Mouse (Mus musculus): ENCODE data around the gene Gtf2a1. TPM values are rescaled to one million over a fixed set of nuclear protein-coding genes. Genes with fewer than 3 reads are reported as not detected.
A peak's percentile ranks its signal among the peaks of the same experiment; 100 is the strongest.
"Not testable (repeated sequence)": the region's sequence is repeated elsewhere in the genome, so short reads cannot be mapped to it uniquely, and the experiment has no call there.

The Gtf2a1 gene
- polyA plus RNA-seq, 1 experiment from 2014 or later: 47.9 TPM

DNA sequence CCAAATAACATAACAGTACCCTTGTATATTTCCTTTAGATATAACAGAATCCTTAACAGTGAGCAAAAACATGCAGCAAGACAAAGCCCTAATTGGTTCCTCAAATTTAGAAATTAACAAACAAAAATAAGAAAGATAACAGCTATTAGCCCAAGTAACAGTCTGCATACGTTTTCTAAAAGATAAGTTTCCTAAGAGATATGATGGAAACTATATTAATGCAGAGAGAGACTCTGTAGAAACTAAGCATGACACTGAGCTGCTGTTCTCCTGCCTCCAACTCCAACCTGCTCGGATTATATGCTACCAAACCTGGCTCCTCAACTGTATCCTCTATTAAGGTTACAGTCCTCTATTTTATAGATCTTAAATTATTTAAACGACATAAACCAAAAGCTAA, 21.0 kb downstream of the Gtf2a1 start:
- no peak overlapping the region for H3K4me3 ChIP-seq (ENCODE audit: low read depth, low read length)
- H3K4me2 ChIP-seq (ENCODE audit: low read depth, low read length, severe bottlenecking): no peak overlapping the region
- H3K9me3 ChIP-seq (ENCODE audit: control insufficient read depth, low read length): no peaks in the 10 kb centered on the region
- 87% methylated on average over 3 of the region's 3 CpGs for WGBS
- no peak overlapping the region for H3K27ac ChIP-seq (ENCODE audit: low read depth, low read length)
- H3K27me3 ChIP-seq (ENCODE audit: control insufficient read depth, insufficient read depth, low read length): no peaks in the 10 kb centered on the region
- no peaks in the 10 kb centered on the region for H3K4me1 ChIP-seq (replicated peaks; ENCODE audit: control insufficient read depth, insufficient read depth, low read length)
- peaks cover 7% of the 10 kb centered on the region for H3K36me3 ChIP-seq (ENCODE audit: control insufficient read depth, insufficient read depth, low read length)
- H3K9ac ChIP-seq (ENCODE audit: low read length): no peak overlapping the region
- DNase-seq (ENCODE audit: low spot score) (no peak), ATAC-seq (replicated peaks; ENCODE audit: low FRiP score) (no peak)

- Histone ChIP-seq H3K27ac (ENCODE audit: low read depth, low read length) (no peak overlapping the region), H3K9me3 (ENCODE audit: control insufficient read depth, low read length) (no peaks in the 10 kb centered on the region), H3K9ac (ENCODE audit: low read length) (no peak overlapping the region), H3K4me2 (ENCODE audit: low read depth, low read length, severe bottlenecking) (no peak overlapping the region), H3K36me3 (ENCODE audit: control insufficient read depth, insufficient read depth, low read length) (peaks cover 8% of the 10 kb centered on the region), H3K4me1 (replicated peaks; ENCODE audit: control insufficient read depth, insufficient read depth, low read length) (no peaks in the 10 kb centered on the region), H3K27me3 (ENCODE audit: control insufficient read depth, insufficient read depth, low read length) (no peaks in the 10 kb centered on the region), H3K4me3 (ENCODE audit: low read depth, low read length) (no peak overlapping the region)
- DNase-seq (ENCODE audit: low spot score): no peak
- WGBS: 95% methylated on average over 4 of the region's 4 CpGs
- ATAC-seq (replicated peaks; ENCODE audit: low FRiP score): no peak
Observed at GRCm38 (mm10) chr12:91567145-91567544, 23.1 kb downstream of the Gtf2a1 start.

DNA sequence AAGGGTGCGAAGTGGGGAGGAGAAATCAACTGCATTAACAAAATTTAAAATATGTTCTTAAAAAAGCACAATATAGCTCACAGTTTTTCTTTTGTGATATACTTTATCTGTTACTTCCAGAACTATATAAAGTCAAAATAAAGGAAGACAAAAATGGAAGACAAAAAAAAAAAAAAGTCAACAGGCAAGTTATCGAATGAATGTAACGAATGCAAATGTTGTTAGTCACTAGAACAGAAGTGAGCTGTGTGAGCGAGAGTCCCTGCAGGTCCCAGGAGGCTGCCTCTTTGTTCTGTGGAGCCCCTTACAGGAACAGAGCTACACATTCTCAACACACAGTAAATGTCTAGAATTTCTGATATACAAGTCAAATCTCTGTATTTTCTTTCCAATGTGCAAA, 32.1 kb downstream of the Gtf2a1 start:
- H3K4me3 ChIP-seq (ENCODE audit: low read depth, low read length); H3K4me1 ChIP-seq (replicated peaks; ENCODE audit: control insufficient read depth, insufficient read depth, low read length); H3K9me3 ChIP-seq (ENCODE audit: control insufficient read depth, low read length); ATAC-seq (replicated peaks; ENCODE audit: low FRiP score); H3K36me3 ChIP-seq (ENCODE audit: control insufficient read depth, insufficient read depth, low read length); H3K9ac ChIP-seq (ENCODE audit: low read length); H3K27ac ChIP-seq (ENCODE audit: low read depth, low read length); DNase-seq (ENCODE audit: low spot score); H3K4me2 ChIP-seq (ENCODE audit: low read depth, low read length, severe bottlenecking); H3K27me3 ChIP-seq (ENCODE audit: control insufficient read depth, insufficient read depth, low read length): not testable (repeated sequence)
- 89% methylated on average over 4 of the region's 4 CpGs for WGBS

GRCm38 (mm10) chr12:91557358-91558005, 32.8 kb downstream of the Gtf2a1 start:
- H3K27me3 ChIP-seq (ENCODE audit: control insufficient read depth, insufficient read depth, low read length); H3K9ac ChIP-seq (ENCODE audit: low read length); DNase-seq (ENCODE audit: low spot score); H3K9me3 ChIP-seq (ENCODE audit: control insufficient read depth, low read length); H3K4me1 ChIP-seq (replicated peaks; ENCODE audit: control insufficient read depth, insufficient read depth, low read length); H3K4me2 ChIP-seq (ENCODE audit: low read depth, low read length, severe bottlenecking); H3K4me3 ChIP-seq (ENCODE audit: low read depth, low read length); H3K36me3 ChIP-seq (ENCODE audit: control insufficient read depth, insufficient read depth, low read length); H3K27ac ChIP-seq (ENCODE audit: low read depth, low read length): not testable (repeated sequence)
- ATAC-seq (replicated peaks; ENCODE audit: low FRiP score): peak; percentile 72
- 76% methylated on average over 8 of the region's 8 CpGs for WGBS

GRCm38 (mm10) chr12:91551773-91552526, 38.3 kb downstream of the Gtf2a1 start:
- H3K9ac ChIP-seq (ENCODE audit: low read length): no peak overlapping the region
- H3K4me2 ChIP-seq (ENCODE audit: low read depth, low read length, severe bottlenecking): no peak overlapping the region
- no peak overlapping the region for H3K27ac ChIP-seq (ENCODE audit: low read depth, low read length)
- no peaks in the 10 kb centered on the region for H3K9me3 ChIP-seq (ENCODE audit: control insufficient read depth, low read length)
- ATAC-seq (replicated peaks; ENCODE audit: low FRiP score): peak; percentile 87
- H3K27me3 ChIP-seq (ENCODE audit: control insufficient read depth, insufficient read depth, low read length): no peaks in the 10 kb centered on the region
- peak; percentile 69 for DNase-seq (ENCODE audit: low spot score)
- H3K4me1 ChIP-seq (replicated peaks; ENCODE audit: control insufficient read depth, insufficient read depth, low read length): no peaks in the 10 kb centered on the region
- no peaks in the 10 kb centered on the region for H3K36me3 ChIP-seq (ENCODE audit: control insufficient read depth, insufficient read depth, low read length)
- no peak overlapping the region for H3K4me3 ChIP-seq (ENCODE audit: low read depth, low read length)
- 74% methylated on average over 19 of the region's 19 CpGs for WGBS

DNA sequence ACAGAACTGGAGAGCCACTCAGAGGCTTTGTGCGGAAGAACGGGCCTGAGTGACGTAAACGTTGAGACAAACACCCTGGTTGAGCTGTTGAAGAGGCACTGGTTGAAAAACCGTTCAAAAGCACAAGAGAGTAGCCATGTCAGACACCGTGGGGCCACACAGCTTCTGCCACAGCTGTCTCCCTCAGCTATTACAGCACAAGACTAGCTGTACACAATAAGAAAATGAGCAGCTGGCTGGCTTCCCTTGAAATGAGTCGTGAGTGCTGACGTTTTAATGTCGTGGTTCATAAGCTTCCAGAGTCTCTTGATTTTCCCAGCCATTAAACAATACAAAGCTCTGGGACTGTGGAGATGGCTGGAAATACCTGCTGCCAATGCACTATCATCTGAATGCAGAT, 40.8 kb downstream of the Gtf2a1 start:
- 78% methylated on average over 9 of the region's 9 CpGs for WGBS
- H3K27me3 ChIP-seq (ENCODE audit: control insufficient read depth, insufficient read depth, low read length): no peaks in the 10 kb centered on the region
- no peak overlapping the region for H3K4me3 ChIP-seq (ENCODE audit: low read depth, low read length)
- no peaks in the 10 kb centered on the region for H3K4me1 ChIP-seq (replicated peaks; ENCODE audit: control insufficient read depth, insufficient read depth, low read length)
- H3K9ac ChIP-seq (ENCODE audit: low read length): no peak overlapping the region
- no peak overlapping the region for H3K4me2 ChIP-seq (ENCODE audit: low read depth, low read length, severe bottlenecking)
- no peak for DNase-seq (ENCODE audit: low spot score)
- H3K36me3 ChIP-seq (ENCODE audit: control insufficient read depth, insufficient read depth, low read length): no peaks in the 10 kb centered on the region
- H3K27ac ChIP-seq (ENCODE audit: low read depth, low read length): no peak overlapping the region
- ATAC-seq (replicated peaks; ENCODE audit: low FRiP score): no peak
- H3K9me3 ChIP-seq (ENCODE audit: control insufficient read depth, low read length): no peaks in the 10 kb centered on the region

DNA sequence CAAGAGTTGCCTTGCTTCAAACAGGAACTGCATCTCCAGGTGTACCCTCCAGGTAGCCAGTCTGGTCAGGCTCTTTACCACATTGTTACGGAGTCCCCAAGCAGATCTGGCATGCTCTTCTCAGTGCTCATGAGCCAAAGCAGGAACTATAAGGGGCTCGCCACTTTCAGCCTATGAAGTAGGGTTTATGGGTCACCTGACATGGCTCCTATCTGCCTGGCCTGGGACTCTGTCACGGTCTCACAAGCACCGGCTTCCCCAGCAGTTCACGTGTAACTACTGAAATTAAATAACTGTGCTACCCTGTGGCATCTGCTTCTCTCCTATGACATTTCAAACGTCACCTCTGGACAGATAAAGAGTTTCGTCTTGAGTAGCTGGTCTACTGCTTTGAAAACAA, 50.1 kb downstream of the Gtf2a1 start:
- Histone ChIP-seq H3K4me1 (replicated peaks; ENCODE audit: control insufficient read depth, insufficient read depth, low read length) (no peaks in the 10 kb centered on the region), H3K4me2 (ENCODE audit: low read depth, low read length, severe bottlenecking) (no peak overlapping the region), H3K9me3 (ENCODE audit: control insufficient read depth, low read length) (no peaks in the 10 kb centered on the region), H3K4me3 (ENCODE audit: low read depth, low read length) (no peak overlapping the region), H3K27ac (ENCODE audit: low read depth, low read length) (no peak overlapping the region), H3K36me3 (ENCODE audit: control insufficient read depth, insufficient read depth, low read length) (no peaks in the 10 kb centered on the region), H3K27me3 (ENCODE audit: control insufficient read depth, insufficient read depth, low read length) (no peaks in the 10 kb centered on the region), H3K9ac (ENCODE audit: low read length) (no peak overlapping the region)
- ATAC-seq (replicated peaks; ENCODE audit: low FRiP score) (no peak), DNase-seq (ENCODE audit: low spot score) (no peak)
- WGBS: 92% methylated on average over 7 of the region's 7 CpGs

DNA sequence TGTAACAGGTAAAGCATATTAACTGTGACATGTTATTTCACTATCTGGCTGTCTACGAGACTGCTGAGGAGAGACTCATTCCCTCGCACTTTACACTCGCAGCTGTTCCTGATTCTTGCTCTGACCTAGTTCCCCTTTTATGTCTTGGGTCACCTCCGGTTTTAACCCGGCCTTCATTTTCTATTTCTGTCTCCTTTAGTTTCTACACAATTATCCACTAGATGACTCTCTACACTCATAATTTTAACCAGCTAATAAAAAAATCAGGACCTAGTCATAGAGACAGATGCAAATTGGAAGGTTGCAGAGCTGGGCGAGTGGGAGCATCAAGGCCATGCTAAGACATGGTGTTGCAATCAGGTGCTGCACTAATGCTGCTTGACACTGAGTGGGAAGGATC, 55.8 kb downstream of the Gtf2a1 start:
- no peak for DNase-seq (ENCODE audit: low spot score)
- no peaks in the 10 kb centered on the region for H3K4me1 ChIP-seq (replicated peaks; ENCODE audit: control insufficient read depth, insufficient read depth, low read length)
- H3K36me3 ChIP-seq (ENCODE audit: control insufficient read depth, insufficient read depth, low read length): no peaks in the 10 kb centered on the region
- no peak overlapping the region for H3K4me2 ChIP-seq (ENCODE audit: low read depth, low read length, severe bottlenecking)
- no peak for ATAC-seq (replicated peaks; ENCODE audit: low FRiP score)
- no peaks in the 10 kb centered on the region for H3K27me3 ChIP-seq (ENCODE audit: control insufficient read depth, insufficient read depth, low read length)
- H3K27ac ChIP-seq (ENCODE audit: low read depth, low read length): no peak overlapping the region
- H3K4me3 ChIP-seq (ENCODE audit: low read depth, low read length): no peak overlapping the region
- no peak overlapping the region for H3K9ac ChIP-seq (ENCODE audit: low read length)
- WGBS: 89% methylated on average over 6 of the region's 6 CpGs
- no peaks in the 10 kb centered on the region for H3K9me3 ChIP-seq (ENCODE audit: control insufficient read depth, low read length)

DNA sequence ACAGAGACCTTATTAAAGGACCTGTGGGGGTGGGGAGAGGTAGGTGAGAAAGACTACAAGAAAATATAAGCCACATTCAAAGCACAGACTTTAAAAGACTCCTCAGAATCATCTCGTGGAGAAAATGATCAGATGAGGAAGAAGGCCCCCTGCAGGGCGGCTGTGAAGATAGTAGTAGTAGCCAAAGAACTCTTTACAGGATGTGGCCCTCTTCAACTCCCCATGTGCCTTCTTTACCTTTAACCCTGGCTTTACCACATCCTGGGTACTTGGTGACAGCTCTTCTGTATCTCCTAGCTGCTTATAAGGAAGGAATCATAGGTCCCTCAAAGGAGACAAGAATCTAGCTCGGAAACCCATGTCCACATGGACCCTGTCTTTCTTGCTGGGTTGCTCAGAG, 66.7 kb downstream of the Gtf2a1 start:
- Histone ChIP-seq H3K4me1 (replicated peaks; ENCODE audit: control insufficient read depth, insufficient read depth, low read length) (no peaks in the 10 kb centered on the region), H3K36me3 (ENCODE audit: control insufficient read depth, insufficient read depth, low read length) (no peaks in the 10 kb centered on the region), H3K9ac (ENCODE audit: low read length) (no peak overlapping the region), H3K4me3 (ENCODE audit: low read depth, low read length) (no peak overlapping the region), H3K4me2 (ENCODE audit: low read depth, low read length, severe bottlenecking) (no peak overlapping the region), H3K27me3 (ENCODE audit: control insufficient read depth, insufficient read depth, low read length) (no peaks in the 10 kb centered on the region), H3K9me3 (ENCODE audit: control insufficient read depth, low read length) (no peaks in the 10 kb centered on the region; the same call in 1 of the 2 replicates), H3K27ac (ENCODE audit: low read depth, low read length) (no peak overlapping the region)
- WGBS: 77% methylated on average over 3 of the region's 3 CpGs
- DNase-seq (ENCODE audit: low spot score): no peak
- no peak for ATAC-seq (replicated peaks; ENCODE audit: low FRiP score)
